Mouse (Mus musculus): ENCODE data around the gene Olfr152. TPM values are rescaled to one million over a fixed set of nuclear protein-coding genes. Genes with fewer than 3 reads are reported as not detected.

Gene Olfr152
- polyA plus RNA-seq, 1 experiment from 2014 or later: not detected

Other genes with a start within 250 kb of the Olfr152 start
- gene Olfr153, start 247.7 kb upstream of the Olfr152 start, polyA plus RNA-seq (2014; fragmentation: Nextera tagmentation; extraction: Ambion mirVana): not detected in 2 replicates
- not detected in 2 replicates for gene Olfr1128, start 233.9 kb upstream of the Olfr152 start, polyA plus RNA-seq (2014; fragmentation: Nextera tagmentation; extraction: Ambion mirVana)
- gene Olfr1129, start 205.6 kb upstream of the Olfr152 start, polyA plus RNA-seq (2014; fragmentation: Nextera tagmentation; extraction: Ambion mirVana): not detected in 2 replicates
- gene Olfr1130, start 173.3 kb upstream of the Olfr152 start, polyA plus RNA-seq (2014; fragmentation: Nextera tagmentation; extraction: Ambion mirVana): not detected in 2 replicates
- not detected in 2 replicates for gene Olfr1131, start 152.4 kb upstream of the Olfr152 start, polyA plus RNA-seq (2014; fragmentation: Nextera tagmentation; extraction: Ambion mirVana)
- not detected in 2 replicates for gene Olfr1132, start 141.9 kb upstream of the Olfr152 start, polyA plus RNA-seq (2014; fragmentation: Nextera tagmentation; extraction: Ambion mirVana)
- gene Olfr1133, start 132.1 kb upstream of the Olfr152 start, polyA plus RNA-seq (2014; fragmentation: Nextera tagmentation; extraction: Ambion mirVana): not detected in 2 replicates
- gene Olfr1134, start 121.0 kb upstream of the Olfr152 start, polyA plus RNA-seq (2014; fragmentation: Nextera tagmentation; extraction: Ambion mirVana): not detected in 2 replicates
- not detected in 2 replicates for gene Olfr1135, start 105.8 kb upstream of the Olfr152 start, polyA plus RNA-seq (2014; fragmentation: Nextera tagmentation; extraction: Ambion mirVana)
- not detected in 2 replicates for gene Olfr1136, start 85.5 kb upstream of the Olfr152 start, polyA plus RNA-seq (2014; fragmentation: Nextera tagmentation; extraction: Ambion mirVana)
- not detected in 2 replicates for gene Olfr1137, start 66.3 kb upstream of the Olfr152 start, polyA plus RNA-seq (2014; fragmentation: Nextera tagmentation; extraction: Ambion mirVana)
- not detected in 2 replicates for gene Olfr1138, start 39.5 kb upstream of the Olfr152 start, polyA plus RNA-seq (2014; fragmentation: Nextera tagmentation; extraction: Ambion mirVana)
- not detected in 2 replicates for gene Olfr1140, start 35.7 kb upstream of the Olfr152 start, polyA plus RNA-seq (2014; fragmentation: Nextera tagmentation; extraction: Ambion mirVana)
- not detected in 2 replicates for gene Olfr1141, start 25.5 kb upstream of the Olfr152 start, polyA plus RNA-seq (2014; fragmentation: Nextera tagmentation; extraction: Ambion mirVana)
- 0.17 TPM in 1 of 2 replicates, not detected in the other for gene Olfr1143, start 21.1 kb downstream of the Olfr152 start, polyA plus RNA-seq (2014; fragmentation: Nextera tagmentation; extraction: Ambion mirVana)
- gene Olfr1145, start 30.3 kb downstream of the Olfr152 start, polyA plus RNA-seq (2014; fragmentation: Nextera tagmentation; extraction: Ambion mirVana): not detected in 2 replicates
- gene Olfr1148, start 51.0 kb downstream of the Olfr152 start, polyA plus RNA-seq (2014; fragmentation: Nextera tagmentation; extraction: Ambion mirVana): not detected in 2 replicates
- not detected in 2 replicates for gene Olfr1150-ps1, start 64.5 kb downstream of the Olfr152 start, polyA plus RNA-seq (2014; fragmentation: Nextera tagmentation; extraction: Ambion mirVana)
- not detected in 2 replicates for gene Olfr1151, start 76.4 kb downstream of the Olfr152 start, polyA plus RNA-seq (2014; fragmentation: Nextera tagmentation; extraction: Ambion mirVana)
- not detected in 2 replicates for gene Olfr1152, start 87.0 kb downstream of the Olfr152 start, polyA plus RNA-seq (2014; fragmentation: Nextera tagmentation; extraction: Ambion mirVana)
- not detected in 2 replicates for gene Olfr1153, start 115.5 kb downstream of the Olfr152 start, polyA plus RNA-seq (2014; fragmentation: Nextera tagmentation; extraction: Ambion mirVana)
- not detected in 2 replicates for gene Olfr1154, start 125.7 kb downstream of the Olfr152 start, polyA plus RNA-seq (2014; fragmentation: Nextera tagmentation; extraction: Ambion mirVana)
- not detected in 2 replicates for gene Olfr1155, start 165.7 kb downstream of the Olfr152 start, polyA plus RNA-seq (2014; fragmentation: Nextera tagmentation; extraction: Ambion mirVana)
- gene Olfr1156, start 173.6 kb downstream of the Olfr152 start, polyA plus RNA-seq (2014; fragmentation: Nextera tagmentation; extraction: Ambion mirVana): not detected in 2 replicates
- not detected in 2 replicates for gene Olfr1157, start 188.8 kb downstream of the Olfr152 start, polyA plus RNA-seq (2014; fragmentation: Nextera tagmentation; extraction: Ambion mirVana)
- gene Olfr74, start 195.2 kb downstream of the Olfr152 start, polyA plus RNA-seq (2014; fragmentation: Nextera tagmentation; extraction: Ambion mirVana): not detected in 2 replicates
- not detected in 2 replicates for gene Olfr1158, start 210.6 kb downstream of the Olfr152 start, polyA plus RNA-seq (2014; fragmentation: Nextera tagmentation; extraction: Ambion mirVana)
- gene Olfr1160, start 228.8 kb downstream of the Olfr152 start, polyA plus RNA-seq (2014; fragmentation: Nextera tagmentation; extraction: Ambion mirVana): not detected in 2 replicates
- not detected in 2 replicates for gene Olfr1161, start 243.3 kb downstream of the Olfr152 start, polyA plus RNA-seq (2014; fragmentation: Nextera tagmentation; extraction: Ambion mirVana)